Mouse (Mus musculus) ES-Bruce4 (cell line): ENCODE measurements at regions not wholly inside any gene's neighbourhood (a gene's known extent, or its start where the extent isn't known, plus 50 kb on each side); places are given as distances from the start of the nearest gene placed in this dataset.

ENCODE experiments used
- H3K27ac ChIP-seq: 2 replicates; pipeline ENCODE4 v1.5.1; 2012; ENCODE audit warnings: low read length, inconsistent platforms; ENCODE audit not compliant: insufficient read depth
- H3K27me3 ChIP-seq: 2 replicates; pipeline ENCODE4 v1.6.1; 2012; ENCODE audit warnings: mild to moderate bottlenecking, low read length, inconsistent platforms; ENCODE audit not compliant: control insufficient read depth, poor library complexity, insufficient read depth, severe bottlenecking
- H3K36me3 ChIP-seq: 2 replicates; pipeline ENCODE4 v1.6.1; 2012; ENCODE audit warnings: inconsistent platforms, mild to moderate bottlenecking, low read length, moderate library complexity; ENCODE audit not compliant: control insufficient read depth, poor library complexity, insufficient read depth, severe bottlenecking
- H3K4me1 ChIP-seq: one replicate; pipeline ENCODE4 v1.8.1; 2011; ENCODE audit warnings: low read length; ENCODE audit not compliant: control insufficient read depth, insufficient read depth
- H3K4me3 ChIP-seq: 2 replicates; pipeline ENCODE4 v1.5.1; 2011; ENCODE audit warnings: low read depth, mild to moderate bottlenecking, low read length
- H3K9ac ChIP-seq: 2 replicates; pipeline ENCODE4 v1.6.1; 2012; ENCODE audit warnings: low read depth, mild to moderate bottlenecking, inconsistent platforms; ENCODE audit not compliant: poor library complexity, severe bottlenecking
- H3K9me3 ChIP-seq: replicated peaks from 2 replicates; pipeline ENCODE4 v1.6.1; 2012; ENCODE audit warnings: mild to moderate bottlenecking, low read length, inconsistent platforms; ENCODE audit not compliant: control insufficient read depth, poor library complexity, insufficient read depth, severe bottlenecking
- CTCF ChIP-seq: IDR thresholded peaks from one replicate; pipeline ENCODE4 v1.8.1; 2011; ENCODE audit warnings: low read depth, low read length
- EP300 ChIP-seq: IDR thresholded peaks from 2 replicates; pipeline ENCODE4 v1.6.1; 2011; ENCODE audit warnings: low read depth, low read length; ENCODE audit not compliant: insufficient read depth
- POLR2A ChIP-seq: IDR thresholded peaks from one replicate; pipeline ENCODE4 v1.8.1; 2011; ENCODE audit warnings: low read length; ENCODE audit not compliant: insufficient read depth

- H3K9ac ChIP-seq, result no peak overlapping the region
- H3K27me3 ChIP-seq, result no peaks in the 10 kb centered on the region; the same call in 1 of the 2 replicates
- no peaks in the 10 kb centered on the region for H3K4me1 ChIP-seq
- TF ChIP-seq CTCF, result no peak
- TF ChIP-seq EP300, result no peak
- no peak for TF ChIP-seq POLR2A
- no peaks in the 10 kb centered on the region for H3K36me3 ChIP-seq
- H3K9me3 ChIP-seq, result no peaks in the 10 kb centered on the region; the same call in 1 of the 2 replicates
- H3K4me3 ChIP-seq, result no peak overlapping the region
- H3K27ac ChIP-seq, result no peak overlapping the region
Observed at GRCm38 (mm10) chr8:66623361-66623760, 64.6 kb downstream of the Npy5r start.

- H3K27me3 ChIP-seq, result no peaks in the 10 kb centered on the region
- H3K36me3 ChIP-seq, result no peaks in the 10 kb centered on the region
- H3K4me1 ChIP-seq, result no peaks in the 10 kb centered on the region
- H3K4me3 ChIP-seq, result no peak overlapping the region
- H3K27ac ChIP-seq, result no peak overlapping the region
- TF ChIP-seq EP300 (no peak), CTCF (peak; percentile 56)
- H3K9me3 ChIP-seq, result no peaks in the 10 kb centered on the region; the same call in 1 of the 2 replicates
- H3K9ac ChIP-seq, result no peak overlapping the region
Observed at GRCm38 (mm10) chr8:66623822-66624221, 64.1 kb downstream of the Npy5r start.
